Mouse (Mus musculus) MEL (cell line): ENCODE measurements at regions not wholly inside any gene's neighbourhood (a gene's known extent, or its start where the extent isn't known, plus 50 kb on each side); places are given as distances from the start of the nearest gene placed in this dataset.

Source experiments
- BHLHE40 ChIP-seq: IDR thresholded peaks from 2 replicates; pipeline ENCODE4 v1.6.1; 2012; ENCODE audit warnings: low read depth, mild to moderate bottlenecking, inconsistent platforms, low read length, improper control_type of control experiment, borderline replicate concordance
- CTCF ChIP-seq, 3 experiments: IDR thresholded peaks in 2 of 3; conservative IDR thresholded peaks in 1 of 3; 2 replicates each; pipeline ENCODE4 v1.5.1; 2011 to 2012; ENCODE audit warnings: low read length in 3 of 3, low read depth in 2 of 3, mild to moderate bottlenecking in 2 of 3, improper control_type of control experiment in 1 of 3, inconsistent platforms in 1 of 3, mixed read lengths in 1 of 3, moderate library complexity in 1 of 3; ENCODE audit not compliant: control insufficient read depth in 1 of 3, insufficient read depth in 1 of 3, poor library complexity in 1 of 3, severe bottlenecking in 1 of 3
- EP300 ChIP-seq, 2 experiments: IDR thresholded peaks; 2 replicates each; pipeline ENCODE4 v1.6.1; 2011; ENCODE audit warnings: improper control_type of control experiment in 2 of 2, low read length in 2 of 2, low read depth in 1 of 2, mild to moderate bottlenecking in 1 of 2
- HCFC1 ChIP-seq: IDR thresholded peaks from 2 replicates; pipeline ENCODE4 v1.6.1; 2012; ENCODE audit warnings: low read depth, mild to moderate bottlenecking, inconsistent platforms, low read length, improper control_type of control experiment, moderate library complexity
- MAX ChIP-seq: IDR thresholded peaks from 2 replicates; pipeline ENCODE4 v1.6.1; 2011; ENCODE audit warnings: low read length, improper control_type of control experiment
- MYC ChIP-seq: IDR thresholded peaks from 2 replicates; pipeline ENCODE4 v1.6.1; 2011; ENCODE audit warnings: low read depth, mild to moderate bottlenecking, low read length, improper control_type of control experiment, moderate library complexity
- POLR2A ChIP-seq, 2 experiments: IDR thresholded peaks; 2 replicates each; pipeline ENCODE4 v1.6.1; 2011 to 2012; ENCODE audit warnings: low read length in 2 of 2, mild to moderate bottlenecking in 2 of 2, control low read depth in 1 of 2, improper control_type of control experiment in 1 of 2, low read depth in 1 of 2, moderate library complexity in 1 of 2; ENCODE audit not compliant: control insufficient read depth in 1 of 2, insufficient read depth in 1 of 2, poor library complexity in 1 of 2
- RAD21 ChIP-seq: IDR thresholded peaks from 2 replicates; pipeline ENCODE4 v1.6.1; 2011; ENCODE audit warnings: mild to moderate bottlenecking, low read depth, low read length, improper control_type of control experiment
- TAL1 ChIP-seq: IDR thresholded peaks from 2 replicates; pipeline ENCODE4 v1.6.1; 2012; ENCODE audit warnings: mild to moderate bottlenecking, inconsistent platforms, low read length, moderate library complexity, mixed read lengths
- ZKSCAN1 ChIP-seq: IDR thresholded peaks from 2 replicates; pipeline ENCODE4 v1.6.1; 2012; ENCODE audit warnings: low read depth, mild to moderate bottlenecking, inconsistent platforms, low read length, improper control_type of control experiment, moderate library complexity
- ZNF384 ChIP-seq: IDR thresholded peaks from 2 replicates; pipeline ENCODE4 v1.6.1; 2012; ENCODE audit warnings: low read depth, mild to moderate bottlenecking, inconsistent platforms, low read length, improper control_type of control experiment

DNA sequence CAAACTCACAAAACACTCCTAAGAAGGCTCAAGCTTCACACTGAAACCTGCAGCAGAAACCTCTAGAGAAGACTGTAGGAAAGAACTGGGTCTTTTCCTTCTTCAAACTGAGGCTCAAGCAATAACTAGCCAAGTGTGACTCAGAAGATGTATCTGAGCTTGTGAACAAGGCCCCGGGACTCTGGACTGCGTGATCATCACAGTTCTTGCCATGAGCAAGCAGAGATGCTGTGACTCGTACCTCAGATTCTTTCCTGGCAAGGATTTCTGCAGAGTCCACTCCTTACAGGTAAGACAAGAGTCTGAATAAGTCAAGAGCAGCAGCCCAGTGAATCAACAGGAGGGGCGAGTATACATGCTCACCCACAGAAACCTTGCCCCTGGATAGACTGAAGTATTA lies 250.5 kb upstream of the Gm26657 start:
- TF ChIP-seq MYC (no peak), POLR2A (IDR thresholded peaks at IDR 0.05; ENCODE audit: control insufficient read depth in 1 of 2, insufficient read depth in 1 of 2, low read depth in 1 of 2, low read length in 2 of 2, poor library complexity in 1 of 2) (no peak), EP300 (IDR thresholded peaks at IDR 0.05; ENCODE audit: low read depth in 1 of 2, low read length in 2 of 2) (no peak), ZKSCAN1 (no peak), HCFC1 (no peak), CTCF (IDR thresholded peaks at IDR 0.05 in 2 of 3, conservative IDR thresholded peaks at IDR 0.05 in 1 of 3; ENCODE audit: control insufficient read depth in 1 of 3, insufficient read depth in 1 of 3, low read depth in 2 of 3, low read length in 3 of 3, poor library complexity in 1 of 3, severe bottlenecking in 1 of 3) (no peak), BHLHE40 (no peak), RAD21 (no peak), MAX (no peak), ZNF384 (no peak), TAL1 (no peak)
